Mouse (Mus musculus) liver, embryonic 15.5 days (tissue): ENCODE data around the gene Fam178b. TPM values are rescaled to one million over a fixed set of nuclear protein-coding genes. Genes with fewer than 3 reads are reported as not detected.
A peak's percentile ranks its signal among the peaks of the same experiment; 100 is the strongest.

Experiments
- ATAC-seq: fragments of 200-750 bp; cut with Nextera tagmentation; 2 replicates; pipeline ENCODE4 v1.8.0; 2017; ENCODE audit warnings: moderate number of reproducible peaks, mild to moderate bottlenecking, moderate library complexity; ENCODE audit not compliant: insufficient read depth
- H3K27ac ChIP-seq: fragments of 300-500 bp; sonication (generic); replicated peaks from 2 replicates; pipeline ENCODE4 v1.5.1; 2015; ENCODE audit warnings: mild to moderate bottlenecking, inconsistent platforms
- H3K27me3 ChIP-seq: fragments of 300-500 bp; sonication (generic); 2 replicates; pipeline ENCODE4 v1.6.1; 2015; ENCODE audit warnings: mild to moderate bottlenecking, inconsistent platforms
- H3K36me3 ChIP-seq: fragments of 300-500 bp; sonication (generic); replicated peaks from 2 replicates; pipeline ENCODE4 v1.6.1; 2015; ENCODE audit warnings: moderate library complexity, mild to moderate bottlenecking, inconsistent platforms
- H3K4me1 ChIP-seq: fragments of 300-500 bp; sonication (generic); replicated peaks from 2 replicates; pipeline ENCODE4 v1.6.1; 2015; ENCODE audit warnings: inconsistent platforms
- H3K4me2 ChIP-seq: fragments of 300-500 bp; sonication (generic); 2 replicates; pipeline ENCODE4 v1.6.1; 2015; ENCODE audit warnings: moderate library complexity, mild to moderate bottlenecking, inconsistent platforms
- H3K4me3 ChIP-seq: fragments of 300-500 bp; sonication (generic); replicated peaks from 2 replicates; pipeline ENCODE4 v1.5.1; 2015; ENCODE audit warnings: mild to moderate bottlenecking, inconsistent platforms
- H3K9ac ChIP-seq: fragments of 300-500 bp; sonication (generic); 2 replicates; pipeline ENCODE4 v1.6.1; 2015; ENCODE audit warnings: moderate library complexity, mild to moderate bottlenecking, inconsistent platforms
- H3K9me3 ChIP-seq: fragments of 300-500 bp; sonication (generic); replicated peaks from 2 replicates; pipeline ENCODE4 v1.6.1; 2016; ENCODE audit warnings: inconsistent platforms
- WGBS: fragments of 180-500 bp; shearing (Covaris S2); methylation state at CpG from one replicate; pipeline ENCODE4 v1.1.7; 2015; ENCODE audit warnings: mixed read lengths; ENCODE audit not compliant: insufficient replicate concordance; 5-methylcytosine and 5-hydroxymethylcytosine counted together
- polyA plus RNA-seq: library from polyadenylated mRNA; unstranded; fragments of >200 nt; fragmentation: Nextera tagmentation; extraction: Ambion mirVana; gene quantifications from 2 replicates; pipeline ENCODE4 v1.2.1, GENCODE M21; 2015

Fam178b gene
- 0.10 and 0.15 TPM in 2 replicates for polyA plus RNA-seq

GRCm38 (mm10) chr1:36682620-36683355 is at the start of gene Fam178b:
Fam178b (minus strand) TSS chr1:36683183.
- Histone ChIP-seq H3K4me2 (no peak within 1 kb of the TSS), H3K27me3 (no peaks in the 10 kb centered on the region), H3K4me1 (peaks cover 5% of the 10 kb centered on the region; the same call in 1 of the 2 replicates), H3K9me3 (no peaks in the 10 kb centered on the region), H3K36me3 (no peaks in the 10 kb centered on the region), H3K27ac (no peak within 1 kb of the TSS), H3K9ac (no peak within 1 kb of the TSS), H3K4me3 (no peak within 1 kb of the TSS)
- WGBS, result 85% methylated on average over 39 of the region's 39 CpGs
- no peak for ATAC-seq

GRCm38 (mm10) chr1:36724057-36724431 is 41.1 kb upstream of the Fam178b start:
- H3K27me3 ChIP-seq, result no peaks in the 10 kb centered on the region
- no peak overlapping the region for H3K27ac ChIP-seq
- ATAC-seq, result no peak
- H3K4me3 ChIP-seq, result no peak overlapping the region
- no peaks in the 10 kb centered on the region for H3K4me1 ChIP-seq
- 73% methylated on average over 4 of the region's 4 CpGs for WGBS
- H3K9ac ChIP-seq, result no peak overlapping the region
- H3K36me3 ChIP-seq, result no peaks in the 10 kb centered on the region
- H3K9me3 ChIP-seq, result no peaks in the 10 kb centered on the region
- no peak overlapping the region for H3K4me2 ChIP-seq

DNA sequence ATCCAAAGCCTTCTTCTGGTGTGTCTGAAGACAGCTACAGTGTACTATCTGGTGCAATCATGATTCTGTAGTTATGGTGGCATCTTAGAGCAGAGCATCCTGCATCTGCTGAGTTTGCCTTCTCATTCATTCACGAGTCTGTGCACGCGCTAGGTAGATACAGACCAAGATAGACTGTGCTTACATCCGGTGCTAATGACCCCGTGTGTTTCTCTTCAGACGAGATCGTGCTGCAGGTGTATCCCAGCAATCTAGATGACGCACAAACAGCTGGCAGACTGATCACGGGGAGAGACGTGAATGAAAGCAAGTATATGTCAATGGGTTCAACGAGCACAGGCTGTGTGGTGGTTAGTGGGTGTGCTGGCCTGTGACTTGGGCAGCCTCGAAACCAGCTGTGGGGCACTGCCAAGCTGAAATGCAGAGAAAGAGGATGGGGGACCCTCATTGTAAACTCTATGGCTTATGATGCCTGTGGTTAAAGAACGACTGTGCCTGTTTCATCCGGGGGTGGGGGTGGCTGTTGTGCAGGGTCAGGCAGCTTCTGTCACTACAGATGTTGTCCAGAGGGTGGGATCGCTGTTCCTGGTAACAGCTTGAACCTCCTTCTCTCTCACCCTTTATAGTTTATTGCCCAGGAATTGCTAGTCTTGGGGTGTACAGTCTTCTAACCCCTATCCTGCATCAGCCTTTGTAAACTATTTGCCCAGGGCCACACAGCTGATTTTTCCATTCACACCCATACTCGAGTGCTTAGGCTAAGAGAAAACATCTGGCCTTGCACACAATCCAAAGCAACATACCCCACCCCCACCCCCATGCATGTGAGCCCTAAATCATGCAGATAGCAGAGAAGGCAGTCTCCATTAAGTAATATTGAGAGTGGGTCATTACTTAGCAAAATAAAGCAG is 40.4 kb upstream of the Fam178b start:
- H3K4me3 ChIP-seq, result no peak overlapping the region
- no peaks in the 10 kb centered on the region for H3K9me3 ChIP-seq
- no peak overlapping the region for H3K9ac ChIP-seq
- H3K4me2 ChIP-seq, result no peak overlapping the region
- H3K27me3 ChIP-seq, result no peaks in the 10 kb centered on the region
- no peak overlapping the region for H3K27ac ChIP-seq
- no peaks in the 10 kb centered on the region for H3K36me3 ChIP-seq
- 62% methylated on average over 16 of the region's 16 CpGs for WGBS
- H3K4me1 ChIP-seq, result no peaks in the 10 kb centered on the region
- ATAC-seq, result no peak

DNA sequence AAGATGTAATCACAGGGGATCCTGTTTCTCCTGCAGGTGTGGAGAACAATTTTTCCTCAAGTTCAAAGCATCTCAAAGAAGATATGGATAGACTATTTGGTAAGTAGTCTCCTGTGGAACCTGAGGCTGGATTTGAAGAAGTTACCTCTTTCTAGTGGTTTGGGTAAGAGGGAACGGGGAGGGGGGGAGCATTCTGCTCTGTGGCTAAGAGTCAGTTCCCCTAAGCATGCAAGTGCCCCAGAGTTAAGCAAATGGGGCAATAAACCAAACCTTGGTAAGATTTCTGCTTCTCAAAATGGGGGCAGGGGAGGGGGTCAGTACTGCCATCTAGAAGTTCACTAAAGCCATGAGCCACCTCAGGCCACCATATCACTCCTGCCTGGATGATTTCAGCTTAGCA is 35.8 kb upstream of the Fam178b start:
- Histone ChIP-seq H3K36me3 (no peaks in the 10 kb centered on the region), H3K27me3 (no peaks in the 10 kb centered on the region), H3K4me1 (no peaks in the 10 kb centered on the region), H3K4me3 (no peak overlapping the region), H3K9me3 (no peaks in the 10 kb centered on the region), H3K4me2 (no peak overlapping the region), H3K9ac (no peak overlapping the region), H3K27ac (no peak overlapping the region)
- ATAC-seq, result no peak
- 27% methylated on average over 1 of the region's 1 CpGs for WGBS

GRCm38 (mm10) chr1:36714311-36714710 is 31.3 kb upstream of the Fam178b start, which contains the start of gene Actr1b:
Actr1b (minus strand) TSS chr1:36714422.
- H3K4me3 ChIP-seq, result no peak within 1 kb of the TSS
- 53% methylated on average over 5 of the region's 5 CpGs for WGBS
- H3K36me3 ChIP-seq, result no peaks in the 10 kb centered on the region
- no peak within 1 kb of the TSS for H3K4me2 ChIP-seq
- peaks cover 8% of the 10 kb centered on the region for H3K4me1 ChIP-seq
- ATAC-seq, result no peak
- no peak within 1 kb of the TSS for H3K9ac ChIP-seq
- H3K9me3 ChIP-seq, result no peaks in the 10 kb centered on the region
- no peak within 1 kb of the TSS for H3K27ac ChIP-seq
- no peaks in the 10 kb centered on the region for H3K27me3 ChIP-seq

DNA sequence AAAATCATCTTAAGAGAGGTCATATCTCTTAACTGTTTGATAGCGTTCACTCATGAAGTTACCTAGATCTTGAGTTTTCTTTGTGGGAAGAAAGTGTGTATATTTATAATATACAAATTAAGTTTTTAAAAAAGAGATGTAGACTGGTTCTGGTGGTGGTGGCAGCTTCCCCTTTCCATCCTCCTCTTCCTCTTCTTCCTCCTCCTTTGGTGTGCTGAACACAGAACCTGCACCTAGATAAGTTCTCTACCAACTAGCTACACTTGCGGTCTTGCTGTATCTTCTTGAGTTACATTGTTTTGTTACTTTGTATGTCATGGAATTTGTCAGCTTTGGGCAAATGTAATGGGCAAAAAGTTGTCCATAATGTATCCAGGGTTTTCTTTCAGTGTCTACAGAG is 28.1 kb upstream of the Fam178b start:
- 79% methylated on average over 2 of the region's 2 CpGs for WGBS
- Histone ChIP-seq H3K9me3 (no peaks in the 10 kb centered on the region), H3K27ac (no peak overlapping the region), H3K27me3 (no peaks in the 10 kb centered on the region), H3K9ac (no peak overlapping the region), H3K4me1 (peaks cover 30% of the 10 kb centered on the region), H3K4me3 (no peak overlapping the region), H3K36me3 (peaks cover 17% of the 10 kb centered on the region), H3K4me2 (no peak overlapping the region)
- no peak for ATAC-seq

DNA sequence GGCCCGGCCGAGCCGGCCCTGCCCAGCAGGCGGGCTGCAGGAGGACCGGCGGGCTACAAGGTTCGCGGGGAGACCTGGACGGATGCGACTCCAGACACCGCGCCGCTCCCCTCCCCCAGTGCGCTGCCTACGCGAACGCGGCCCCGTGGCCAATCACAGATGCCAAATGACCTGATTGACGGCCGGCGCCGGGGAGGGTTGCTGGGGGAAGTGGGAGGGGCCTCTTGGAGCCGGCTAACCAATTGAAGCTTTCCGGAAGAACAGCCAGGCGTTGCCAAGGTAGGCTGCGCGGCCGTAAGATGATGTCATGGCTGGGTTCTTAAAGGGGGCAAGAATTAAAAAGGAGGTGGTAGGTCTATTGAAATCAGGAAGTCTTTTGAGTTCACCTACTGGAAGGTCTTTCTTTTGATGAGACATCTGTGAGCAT is 26.9 kb upstream of the Fam178b start, which contains the start of gene 4933424G06Rik:
4933424G06Rik (plus strand) TSS at position 296 of the 427 bp plus-strand sequence.
- peak; percentile 98 for ATAC-seq
- peaks cover 29% of the 10 kb centered on the region for H3K36me3 ChIP-seq

GRCm38 (mm10) chr1:36709055-36709853 is 26.3 kb upstream of the Fam178b start:
- peak overlapping the region; percentile 80 for H3K27ac ChIP-seq
- no peaks in the 10 kb centered on the region for H3K27me3 ChIP-seq
- no peaks in the 10 kb centered on the region for H3K9me3 ChIP-seq
- H3K9ac ChIP-seq, result peak overlapping the region; percentile 89
- H3K4me2 ChIP-seq, result peak overlapping the region; percentile 88
- peaks cover 30% of the 10 kb centered on the region for H3K4me1 ChIP-seq
- ATAC-seq, result peak; percentile 66
- WGBS, result under 1% methylated on average over 33 of the region's 33 CpGs
- H3K36me3 ChIP-seq, result peaks cover 35% of the 10 kb centered on the region
- H3K4me3 ChIP-seq, result peak overlapping the region; percentile 85

More for the DNA sequence above, 26.9 kb upstream of the Fam178b start, which contains the start of gene 4933424G06Rik:
- peak within 1 kb of the TSS; percentile 88 for H3K4me2 ChIP-seq
- H3K9me3 ChIP-seq, result no peaks in the 10 kb centered on the region
- peaks cover 30% of the 10 kb centered on the region for H3K4me1 ChIP-seq
- H3K27me3 ChIP-seq, result no peaks in the 10 kb centered on the region
- H3K9ac ChIP-seq, result peak within 1 kb of the TSS; percentile 89
- peak within 1 kb of the TSS; percentile 85 for H3K4me3 ChIP-seq
- WGBS, result 0% methylated on average over 29 of the region's 29 CpGs
- peak within 1 kb of the TSS; percentile 80 for H3K27ac ChIP-seq

DNA sequence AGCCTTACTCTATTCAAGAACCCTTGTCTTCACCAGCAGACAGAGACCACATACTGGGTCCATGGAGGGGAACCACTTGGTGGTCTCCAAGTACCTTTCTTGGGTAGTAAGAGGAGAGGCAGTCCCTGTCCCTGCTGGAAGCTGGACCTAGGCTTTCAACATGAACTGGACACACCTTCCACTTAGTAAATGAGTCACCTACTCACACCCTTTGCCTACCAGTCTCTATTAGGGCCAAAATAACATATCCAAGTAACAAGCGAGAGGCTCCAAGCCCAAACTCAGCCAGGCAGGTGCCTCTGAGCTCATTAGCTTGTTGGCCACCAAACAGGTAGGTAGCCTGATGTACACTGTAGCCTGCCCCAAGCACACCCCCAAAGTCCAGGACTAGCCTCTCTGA is 25.6 kb upstream of the Fam178b start:
- peaks cover 40% of the 10 kb centered on the region for H3K36me3 ChIP-seq
- 71% methylated on average over 1 of the region's 1 CpGs for WGBS
- no peak for ATAC-seq
- peak overlapping the region; percentile 85 for H3K4me3 ChIP-seq
- peaks cover 30% of the 10 kb centered on the region for H3K4me1 ChIP-seq
- H3K27me3 ChIP-seq, result no peaks in the 10 kb centered on the region
- peak overlapping the region; percentile 88 for H3K4me2 ChIP-seq
- H3K9me3 ChIP-seq, result no peaks in the 10 kb centered on the region
- peak overlapping the region; percentile 89 for H3K9ac ChIP-seq
- H3K27ac ChIP-seq, result peak overlapping the region; percentile 80

GRCm38 (mm10) chr1:36707797-36708196 is 24.8 kb upstream of the Fam178b start:
- Histone ChIP-seq H3K27me3 (no peaks in the 10 kb centered on the region), H3K36me3 (peaks cover 48% of the 10 kb centered on the region), H3K9me3 (no peaks in the 10 kb centered on the region), H3K4me2 (0 out of 2 replicates have a peak overlapping the region, but pooled peaks have one; percentile 88), H3K4me3 (no peak overlapping the region), H3K4me1 (peaks cover 30% of the 10 kb centered on the region), H3K9ac (no peak overlapping the region; the same call in 1 of the 2 replicates), H3K27ac (no peak overlapping the region)
- 74% methylated on average over 3 of the region's 3 CpGs for WGBS
- ATAC-seq, result no peak
